Mouse (Mus musculus) kidney, postnatal 0 days (tissue): ENCODE measurements around the gene Smarcd3. TPM values are rescaled to one million over a fixed set of nuclear protein-coding genes. Genes with fewer than 3 reads are reported as not detected.

Experiments
- ATAC-seq: fragments of 200-750 bp; cut with Nextera tagmentation; replicated peaks from 2 replicates; pipeline ENCODE4 v1.8.0; 2017; ENCODE audit warnings: low read depth, moderate number of reproducible peaks, moderate TSS enrichment, moderate library complexity; ENCODE audit not compliant: low FRiP score
- DNase-seq: peaks from one replicate; pipeline ENCODE4 v3.0.0-alpha.2; 2016; ENCODE audit warnings: low spot score
- H3K27ac ChIP-seq: fragments of 300-500 bp; sonication (generic); 2 replicates; pipeline ENCODE4 v1.5.1; 2014; ENCODE audit warnings: mild to moderate bottlenecking
- H3K27me3 ChIP-seq: fragments of 300-500 bp; sonication (generic); 2 replicates; pipeline ENCODE4 v1.6.1; 2014; ENCODE audit warnings: low read length, mixed read lengths; ENCODE audit not compliant: insufficient read depth
- H3K36me3 ChIP-seq: fragments of 300-500 bp; sonication (generic); 2 replicates; pipeline ENCODE4 v1.6.1; 2014; ENCODE audit warnings: low read length, mixed read lengths; ENCODE audit not compliant: insufficient read depth
- H3K4me1 ChIP-seq: fragments of 300-500 bp; sonication (generic); replicated peaks from 2 replicates; pipeline ENCODE4 v1.6.1; 2014; ENCODE audit warnings: antibody characterized with exemption, low read length, mixed read lengths; ENCODE audit not compliant: insufficient read depth
- H3K4me2 ChIP-seq: fragments of 300-500 bp; sonication (generic); 2 replicates; pipeline ENCODE4 v1.6.1; 2014; ENCODE audit warnings: mild to moderate bottlenecking, low read length, moderate library complexity, mixed read lengths
- H3K4me3 ChIP-seq: fragments of 300-500 bp; sonication (generic); replicated peaks from 2 replicates; pipeline ENCODE4 v1.5.1; 2014; ENCODE audit warnings: low read depth, low read length
- H3K9ac ChIP-seq: fragments of 300-500 bp; sonication (generic); 2 replicates; pipeline ENCODE4 v1.6.1; 2014; ENCODE audit warnings: low read depth, low read length
- H3K9me3 ChIP-seq: fragments of 300-500 bp; sonication (generic); replicated peaks from 2 replicates; pipeline ENCODE4 v1.6.1; 2016; ENCODE audit warnings: low read length, inconsistent platforms, mixed read lengths
- CTCF ChIP-seq: IDR thresholded peaks from 2 replicates; pipeline ENCODE4 v1.5.1; 2016; ENCODE audit warnings: antibody characterized with exemption, low read depth, mild to moderate bottlenecking, moderate library complexity
- whole genome bisulfite sequencing: fragments of 180-500 bp; shearing (Covaris S2); extraction: QIAGEN DNeasy Blood & Tissue Kit; methylation state at CpG from one replicate; pipeline ENCODE4 v1.1.7; 2014; 5-methylcytosine and 5-hydroxymethylcytosine counted together
- polyA plus RNA-seq: library from polyadenylated mRNA; unstranded; fragments of >200 nt; fragmentation: Nextera tagmentation; extraction: Ambion mirVana; gene quantifications from 2 replicates; pipeline ENCODE4 v1.2.1, GENCODE M21; 2015

Smarcd3 gene
- polyA plus RNA-seq, 1 experiment from 2014 or later = 19.7 TPM

GRCm38 (mm10) chr5:24591796-24592470 is 32.3 kb downstream of the Smarcd3 start:
- no peaks in the 10 kb centered on the region for H3K27me3 ChIP-seq
- H3K36me3 ChIP-seq = peaks cover 33% of the 10 kb centered on the region
- WGBS = 55% methylated on average over 24 of the region's 24 CpGs
- no peak for DNase-seq
- H3K9ac ChIP-seq = no peak overlapping the region
- no peak overlapping the region for H3K4me3 ChIP-seq
- H3K27ac ChIP-seq = peak overlapping the region; percentile 62
- peak overlapping the region; percentile 37 for H3K4me2 ChIP-seq
- peaks cover 11% of the 10 kb centered on the region for H3K4me1 ChIP-seq
- no peak for TF ChIP-seq CTCF
- no peaks in the 10 kb centered on the region for H3K9me3 ChIP-seq
- ATAC-seq = 0 out of 2 replicates have a peak, but pooled peaks have one; percentile 6

DNA sequence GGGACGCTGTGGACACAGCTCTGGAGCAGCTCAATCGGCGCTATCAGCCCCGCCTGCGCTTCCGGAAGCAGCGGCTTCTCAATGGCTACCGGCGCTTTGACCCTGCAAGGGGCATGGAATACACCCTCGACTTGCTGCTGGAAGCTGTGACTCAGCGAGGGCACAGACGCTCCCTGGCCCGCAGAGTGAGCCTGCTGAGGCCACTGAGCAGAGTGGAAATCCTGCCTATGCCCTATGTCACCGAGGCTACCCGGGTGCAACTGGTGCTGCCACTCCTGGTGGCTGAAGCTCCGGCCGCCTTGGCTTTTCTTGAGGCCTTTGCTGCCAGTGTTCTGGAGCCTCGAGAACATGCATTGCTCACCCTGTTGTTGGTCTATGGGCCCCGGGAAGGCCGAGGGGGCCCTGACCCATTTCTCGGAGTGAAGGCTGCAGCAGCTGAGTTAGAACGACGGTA is 32.9 kb downstream of the Smarcd3 start:
- no peaks in the 10 kb centered on the region for H3K27me3 ChIP-seq
- H3K4me3 ChIP-seq = no peak overlapping the region
- H3K9ac ChIP-seq = peak overlapping the region; percentile 49; the same call in 1 of the 2 replicates
- WGBS = 40% methylated on average over 23 of the region's 23 CpGs
- H3K9me3 ChIP-seq = no peaks in the 10 kb centered on the region
- DNase-seq (no peak), ATAC-seq (no peak)
- peak overlapping the region; percentile 62 for H3K27ac ChIP-seq
- H3K4me2 ChIP-seq = peak overlapping the region; percentile 37
- H3K4me1 ChIP-seq = peaks cover 11% of the 10 kb centered on the region
- TF ChIP-seq CTCF = 0 out of 2 replicates have a peak, but pooled peaks have one; percentile 16
- peaks cover 33% of the 10 kb centered on the region for H3K36me3 ChIP-seq

DNA sequence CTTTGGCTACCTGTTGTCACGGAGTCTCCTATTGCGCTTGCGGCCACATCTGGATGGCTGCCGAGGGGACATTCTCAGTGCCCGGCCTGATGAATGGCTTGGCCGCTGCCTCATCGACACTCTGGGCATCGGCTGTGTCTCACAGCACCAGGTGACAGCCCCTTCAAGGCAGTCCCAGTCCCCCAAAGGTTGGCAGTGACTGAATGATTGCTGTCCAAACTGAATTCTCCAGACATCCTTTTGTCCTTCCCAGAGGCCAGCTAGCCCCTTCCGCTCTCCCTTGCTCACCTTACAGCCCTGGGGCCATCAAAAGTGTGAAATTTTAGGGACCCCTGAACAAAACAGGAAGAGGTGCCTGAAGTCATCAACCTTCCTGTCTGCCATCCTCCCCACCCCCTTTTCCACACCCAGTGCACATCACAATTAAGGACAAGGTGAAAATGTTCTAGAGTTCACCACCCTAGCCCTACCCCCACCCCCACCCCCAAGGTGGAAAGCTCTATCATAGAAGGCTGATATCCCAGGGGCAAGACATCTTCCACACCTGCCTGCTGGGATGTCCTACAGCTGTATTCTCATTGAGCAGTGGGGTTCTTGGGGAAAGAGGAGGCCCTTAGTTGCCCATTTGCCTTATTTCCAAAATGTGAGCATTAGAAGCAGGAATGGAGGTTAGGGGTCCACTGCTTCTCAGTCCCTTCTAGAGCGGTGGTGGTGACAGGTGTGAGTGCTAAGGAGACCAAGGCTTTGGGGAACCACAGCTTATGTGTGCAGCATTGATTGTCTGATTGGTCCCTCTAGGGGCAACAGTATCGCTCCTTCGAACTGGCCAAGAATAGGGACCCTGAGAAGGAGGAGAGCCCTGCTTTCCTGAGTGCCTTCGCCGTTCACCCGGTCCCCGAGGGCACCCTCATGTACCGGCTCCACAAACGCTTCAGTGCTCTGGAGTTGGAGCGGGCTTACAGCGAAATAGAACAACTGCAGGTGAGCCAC is 34.4 kb downstream of the Smarcd3 start:
- DNase-seq (no peak), ATAC-seq (no peak)
- Histone ChIP-seq H3K4me1 (peaks cover 15% of the 10 kb centered on the region), H3K36me3 (peaks cover 26% of the 10 kb centered on the region), H3K9ac (no peak overlapping the region), H3K9me3 (no peaks in the 10 kb centered on the region), H3K27me3 (no peaks in the 10 kb centered on the region), H3K27ac (no peak overlapping the region), H3K4me3 (no peak overlapping the region), H3K4me2 (no peak overlapping the region)
- WGBS = 91% methylated on average over 20 of the region's 20 CpGs
- TF ChIP-seq CTCF = no peak

- H3K27me3 ChIP-seq = no peaks in the 10 kb centered on the region
- peak overlapping the region; percentile 58 for H3K4me3 ChIP-seq
- peak overlapping the region; percentile 81 for H3K4me2 ChIP-seq
- peaks cover 9% of the 10 kb centered on the region; the same call in 1 of the 2 replicates for H3K36me3 ChIP-seq
- WGBS = 22% methylated on average over 4 of the region's 4 CpGs
- ATAC-seq (no peak), DNase-seq (no peak)
- peak overlapping the region; percentile 38 for H3K27ac ChIP-seq
- no peaks in the 10 kb centered on the region for H3K9me3 ChIP-seq
- peaks cover 15% of the 10 kb centered on the region for H3K4me1 ChIP-seq
- peak overlapping the region; percentile 70 for H3K9ac ChIP-seq
- TF ChIP-seq CTCF = no peak
Observed at GRCm38 (mm10) chr5:24587200-24587577, 37.0 kb downstream of the Smarcd3 start.

- peak within 1 kb of the TSS; percentile 81 for H3K4me2 ChIP-seq
- H3K9me3 ChIP-seq = no peaks in the 10 kb centered on the region
- 0% methylated on average over 43 of the region's 43 CpGs for WGBS
- H3K27me3 ChIP-seq = no peaks in the 10 kb centered on the region
- peak within 1 kb of the TSS; percentile 58 for H3K4me3 ChIP-seq
- H3K4me1 ChIP-seq = peaks cover 15% of the 10 kb centered on the region
- H3K9ac ChIP-seq = peak within 1 kb of the TSS; percentile 70
- TF ChIP-seq CTCF = no peak
- peaks cover 9% of the 10 kb centered on the region; the same call in 1 of the 2 replicates for H3K36me3 ChIP-seq
- peak; percentile 82 for ATAC-seq
- H3K27ac ChIP-seq = peak within 1 kb of the TSS; percentile 38
- DNase-seq = peak; percentile 95
Observed at GRCm38 (mm10) chr5:24586547-24587199, 37.5 kb downstream of the Smarcd3 start, which contains the start of gene Chpf2. Gene Chpf2, plus strand, starts transcription at chr5:24586741.
